14 mouse cellular contexts compared by ENCODE assay signal in genomic region chr2:160413055-160413454, GRCm38 (mm10). TPM values are rescaled to one million over a fixed set of nuclear protein-coding genes. Genes with fewer than 3 reads are reported as not detected.
A peak's percentile ranks its signal among the peaks of the same experiment; 100 is the strongest.
DNase-seq lines count a peak whose midpoint lies in the region; ATAC-seq and TF ChIP-seq lines count a peak whose summit lies in the region.
"Had no signal": no experiment of that assay in that cellular context is flagged by ENCODE, and none has a peak within 500 bp of the region (broad histone marks: within the 10 kb centered on the region; RNA-seq: fewer than 3 reads in every experiment).

No protein-coding gene starts in this region.

- H3K27ac ChIP-seq in neural tube, embryonic 15.5 days (replicated peaks) = no peak overlapping the region
- no peak overlapping the region for H3K27ac ChIP-seq in liver, postnatal 0 days (ENCODE audit: low read depth)
- H3K27ac ChIP-seq: hindbrain, embryonic 15.5 days; liver, embryonic 13.5 days had no signal

- H3K4me2 ChIP-seq in neural tube, embryonic 15.5 days = no peak overlapping the region
- H3K4me2 ChIP-seq in liver, postnatal 0 days (ENCODE audit: low read depth, low read length) = no peak overlapping the region
- H3K4me2 ChIP-seq: hindbrain, embryonic 15.5 days; liver, embryonic 13.5 days had no signal

- H3K9me3 ChIP-seq in neural tube, embryonic 15.5 days (replicated peaks) = no peaks in the 10 kb centered on the region
- H3K9me3 ChIP-seq in liver, postnatal 0 days (ENCODE audit: low read length) = no peaks in the 10 kb centered on the region
- H3K9me3 ChIP-seq: hindbrain, embryonic 15.5 days; liver, embryonic 13.5 days had no signal

- H3K9ac ChIP-seq in neural tube, embryonic 15.5 days (replicated peaks) = no peak overlapping the region
- H3K9ac ChIP-seq in liver, postnatal 0 days (replicated peaks) = no peak overlapping the region
- H3K9ac ChIP-seq: hindbrain, embryonic 15.5 days; liver, embryonic 13.5 days had no signal

- no peak for ATAC-seq in neural tube, embryonic 15.5 days (ENCODE audit: low FRiP score)
- no peak for ATAC-seq in liver, postnatal 0 days

- no peaks in the 10 kb centered on the region for H3K36me3 ChIP-seq in neural tube, embryonic 15.5 days
- H3K36me3 ChIP-seq in liver, postnatal 0 days (replicated peaks; ENCODE audit: insufficient read depth, low read length) = no peaks in the 10 kb centered on the region
- H3K36me3 ChIP-seq: hindbrain, embryonic 15.5 days; liver, embryonic 13.5 days had no signal

- no peaks in the 10 kb centered on the region for H3K4me1 ChIP-seq in neural tube, embryonic 15.5 days
- H3K4me1 ChIP-seq in liver, postnatal 0 days (ENCODE audit: insufficient read depth) = no peaks in the 10 kb centered on the region; the same call in 1 of the 2 replicates
- H3K4me1 ChIP-seq: hindbrain, embryonic 15.5 days had no signal

- 41% methylated on average over 12 of the region's 12 CpGs for WGBS in neural tube, embryonic 15.5 days
- whole genome bisulfite sequencing in liver, postnatal 0 days (ENCODE audit: insufficient replicate concordance) = 70% methylated on average over 12 of the region's 12 CpGs

- TF ChIP-seq EP300 in liver, postnatal 0 days (IDR thresholded peaks at IDR 0.05; ENCODE audit: low read depth) = no peak

- peak; percentile 30 for DNase-seq in heart, postnatal 4 days
- no peak for DNase-seq in heart, adult 11 months
- DNase-seq in neural tube, embryonic 10.5 days (ENCODE audit: extremely low spot score, low spot score) = peak; percentile 39
- DNase-seq in kidney, postnatal 10 days = peak; percentile 69
- peak; percentile 59 for DNase-seq in testis, postnatal 10 days (ENCODE audit: low spot score)
- DNase-seq in liver, postnatal 0 days = no peak
- DNase-seq in adrenal gland, adult 8-10 months = no peak
- DNase-seq: adrenal gland, adult 2 months; cerebellum, adult 11-12 months; gastrocnemius, postnatal 36 days; liver, embryonic 13.5 days had no signal

- no peak overlapping the region for H3K4me3 ChIP-seq in neural tube, embryonic 15.5 days (replicated peaks)
- H3K4me3 ChIP-seq in liver, postnatal 0 days (ENCODE audit: low read depth, low read length) = no peak overlapping the region
- H3K4me3 ChIP-seq: erythroblast, embryonic 14.5 days; hindbrain, embryonic 15.5 days; liver, embryonic 13.5 days had no signal

- peaks cover 13% of the 10 kb centered on the region; the same call in 1 of the 2 replicates for H3K27me3 ChIP-seq in neural tube, embryonic 15.5 days (replicated peaks)
- no peaks in the 10 kb centered on the region for H3K27me3 ChIP-seq in liver, postnatal 0 days (ENCODE audit: insufficient read depth, low read length)
- H3K27me3 ChIP-seq: hindbrain, embryonic 15.5 days; liver, embryonic 13.5 days had no signal

- TF ChIP-seq CTCF in liver, postnatal 0 days (IDR thresholded peaks at IDR 0.05; ENCODE audit: low read depth) = no peak

RNA-seq across cellular contexts. Expression of gene Mafb, which starts 46.2 kb away (rescaled TPM):
- 1 to 10 TPM; 6.8 to 8.1 TPM for total RNA-seq in heart, postnatal 4 days (2021)
- polyA plus RNA-seq in neural tube, embryonic 15.5 days (2015; fragmentation: Nextera tagmentation; extraction: Ambion mirVana) = 20.1 and 22.9 TPM in 2 replicates
- 9.2 and 11.6 TPM in 2 replicates for polyA plus RNA-seq in liver, postnatal 0 days (2015; fragmentation: Nextera tagmentation; extraction: Ambion mirVana)
- 10 to 100 TPM; 13.0 to 15.2 (median 14.0) TPM for total RNA-seq in adrenal gland, adult 8-10 months (2022)

Comparison
In these comparisons a context has a peak if more than half of its experiments do, and no peak if none do; other contexts are left out.
1. DNase-seq: peak in heart, postnatal 4 days (single experiment), neural tube, embryonic 10.5 days (single experiment), kidney, postnatal 10 days (single experiment) and testis, postnatal 10 days (single experiment); none in heart, adult 11 months (single experiment), liver, postnatal 0 days (single experiment) and adrenal gland, adult 8-10 months (single experiment).